Mouse (Mus musculus) cerebellum, adult 18-20 months (tissue): ENCODE data around the gene Syap1.
"Not testable (repeated sequence)": the region's sequence is repeated elsewhere in the genome, so short reads cannot be mapped to it uniquely, and the experiment has no call there.

Source experiments
- DNase-seq, 2 experiments: peaks; one replicate each; pipeline ENCODE4 v3.0.0; 2021

The Syap1 gene

DNA sequence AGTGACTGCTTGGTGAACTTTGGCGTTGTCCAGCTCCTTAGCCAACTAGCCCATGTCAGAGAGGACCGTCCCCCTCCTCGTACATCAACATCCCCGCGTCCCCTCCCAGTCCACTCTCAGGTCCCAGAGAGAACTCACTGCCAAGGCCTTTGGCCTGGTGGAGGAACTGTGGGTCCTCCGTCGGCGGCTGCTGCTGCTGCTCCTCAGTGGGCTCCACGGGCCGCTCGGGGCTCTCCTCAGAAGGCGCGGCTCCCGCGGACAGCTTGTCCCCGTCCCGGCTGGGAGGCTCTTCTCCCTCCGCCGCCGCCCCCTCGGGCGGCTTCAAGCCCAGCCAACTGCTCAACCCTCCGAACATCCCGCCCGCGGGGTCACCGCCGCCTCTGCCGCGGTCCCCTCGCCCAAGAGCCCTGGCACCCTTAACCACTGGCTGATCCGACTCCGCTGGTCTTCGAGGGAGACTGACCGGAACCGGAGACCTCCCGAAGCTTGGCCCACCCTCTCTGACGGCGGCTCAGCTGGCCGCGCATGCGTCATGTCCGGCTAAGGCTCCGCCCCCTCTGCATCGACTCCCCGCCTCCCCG lies at the start of gene Syap1:
Gene Syap1 (minus strand): TSS at position 517 of the 581 bp plus-strand sequence.
- DNase-seq, result peak; percentile 85 to 87

DNA sequence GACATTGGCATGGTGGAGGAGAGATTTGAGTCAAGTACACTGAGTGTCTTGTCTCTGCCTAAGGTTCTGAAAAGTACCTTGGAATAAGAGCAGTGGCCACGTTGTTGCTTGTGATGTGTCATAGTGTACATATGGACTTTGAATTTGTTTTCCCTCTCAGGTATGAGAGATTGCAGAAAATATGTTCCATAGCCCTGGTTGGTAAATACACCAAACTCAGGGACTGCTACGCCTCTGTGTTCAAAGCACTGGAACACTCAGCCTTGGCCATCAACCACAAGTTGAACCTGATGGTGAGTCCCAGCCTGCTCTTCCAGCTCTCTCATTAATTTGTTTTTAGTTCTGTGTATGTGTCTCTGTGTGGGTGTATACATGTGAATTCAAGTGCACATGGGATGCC lies 43.2 kb upstream of the Syap1 start:
- no peak for DNase-seq

DNA sequence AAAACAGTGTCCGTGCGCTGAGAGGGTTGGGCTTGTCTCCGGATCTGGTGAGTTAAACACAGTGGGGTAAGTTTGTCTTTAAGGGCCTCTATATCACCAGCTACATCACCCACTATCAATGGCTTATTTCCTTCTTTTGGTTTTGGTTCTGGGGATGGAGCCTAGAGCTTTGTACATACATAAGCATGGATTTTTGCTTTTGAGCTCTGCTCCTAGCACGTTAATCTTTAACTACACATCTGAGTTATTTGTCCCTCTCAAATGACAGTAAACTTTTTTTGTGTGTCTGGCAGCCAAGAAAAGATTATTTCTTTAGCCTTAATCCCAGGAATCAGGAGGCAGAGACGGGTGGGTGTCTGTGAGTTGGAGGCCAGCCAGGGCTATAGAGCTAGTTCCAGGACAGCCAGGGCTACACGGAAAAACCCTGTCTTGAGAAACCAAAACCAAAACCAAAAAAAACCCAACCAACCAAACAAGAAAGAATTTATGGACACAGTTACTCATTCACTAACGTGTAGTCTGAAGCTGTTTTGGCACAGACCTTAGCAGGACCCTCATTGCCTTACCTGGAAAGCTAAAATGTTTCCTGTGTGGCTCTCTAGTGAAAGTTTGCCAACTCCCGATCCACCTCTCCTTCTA lies 33.4 kb upstream of the Syap1 start:
- no peak for DNase-seq

DNA sequence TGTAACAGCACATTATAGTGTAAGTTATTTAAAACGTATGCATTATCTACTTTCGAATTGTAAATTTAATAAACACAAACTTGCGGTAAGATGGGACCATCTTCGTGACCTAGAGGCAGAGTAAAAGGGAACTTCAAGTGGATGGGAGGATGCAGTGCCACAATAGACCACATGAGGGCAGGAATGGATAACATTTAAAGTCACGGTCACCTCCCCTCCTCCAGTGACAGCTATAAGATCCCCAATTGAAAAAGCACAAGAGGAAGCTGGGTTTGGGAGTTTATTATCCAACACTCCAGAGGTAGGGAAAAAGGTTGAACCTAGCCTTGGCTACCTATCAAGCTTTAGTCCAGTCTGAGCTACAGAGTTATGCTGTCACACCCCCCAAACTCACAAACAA lies 27.4 kb upstream of the Syap1 start:
- peak; percentile 54 to 56 for DNase-seq

DNA sequence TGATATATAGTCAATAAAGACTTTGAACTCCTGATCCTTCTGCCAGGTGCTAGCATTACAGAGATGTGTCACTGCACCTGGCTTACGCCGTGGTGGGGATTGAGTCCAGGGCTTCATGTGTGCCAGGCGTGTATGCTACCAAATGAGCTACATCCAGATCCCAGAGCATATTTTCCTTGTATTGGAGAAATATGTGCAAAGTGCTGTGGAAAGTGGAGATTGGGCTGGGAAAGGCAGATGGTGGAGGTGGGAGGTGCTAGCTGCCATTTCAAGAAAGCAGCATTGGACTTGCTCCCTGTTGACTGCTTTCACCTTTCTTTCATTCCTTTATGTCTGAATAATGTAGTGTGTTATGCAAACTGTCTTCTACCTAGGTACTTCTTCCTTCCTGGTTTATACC lies 25.4 kb upstream of the Syap1 start:
- no peak for DNase-seq

DNA sequence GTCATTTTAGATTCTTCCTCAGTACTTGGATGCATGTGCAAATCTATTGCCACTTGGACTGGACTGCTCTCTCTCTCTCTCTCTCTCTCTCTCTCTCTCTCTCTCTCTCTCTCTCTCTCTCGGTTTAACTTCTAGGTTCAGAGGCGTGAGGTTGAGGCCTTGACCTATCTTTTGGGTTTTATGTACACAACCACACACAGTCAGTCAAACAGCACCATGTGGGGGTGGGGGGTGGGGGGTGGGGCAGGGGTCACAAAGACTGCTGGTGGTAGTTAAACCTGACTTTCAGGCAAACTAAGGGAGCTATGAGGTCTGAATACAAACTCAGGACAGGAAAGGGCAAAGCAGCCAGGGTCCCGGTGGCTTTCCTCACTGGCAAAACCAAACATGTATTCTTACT lies 19.3 kb upstream of the Syap1 start:
- DNase-seq, result no peak

DNA sequence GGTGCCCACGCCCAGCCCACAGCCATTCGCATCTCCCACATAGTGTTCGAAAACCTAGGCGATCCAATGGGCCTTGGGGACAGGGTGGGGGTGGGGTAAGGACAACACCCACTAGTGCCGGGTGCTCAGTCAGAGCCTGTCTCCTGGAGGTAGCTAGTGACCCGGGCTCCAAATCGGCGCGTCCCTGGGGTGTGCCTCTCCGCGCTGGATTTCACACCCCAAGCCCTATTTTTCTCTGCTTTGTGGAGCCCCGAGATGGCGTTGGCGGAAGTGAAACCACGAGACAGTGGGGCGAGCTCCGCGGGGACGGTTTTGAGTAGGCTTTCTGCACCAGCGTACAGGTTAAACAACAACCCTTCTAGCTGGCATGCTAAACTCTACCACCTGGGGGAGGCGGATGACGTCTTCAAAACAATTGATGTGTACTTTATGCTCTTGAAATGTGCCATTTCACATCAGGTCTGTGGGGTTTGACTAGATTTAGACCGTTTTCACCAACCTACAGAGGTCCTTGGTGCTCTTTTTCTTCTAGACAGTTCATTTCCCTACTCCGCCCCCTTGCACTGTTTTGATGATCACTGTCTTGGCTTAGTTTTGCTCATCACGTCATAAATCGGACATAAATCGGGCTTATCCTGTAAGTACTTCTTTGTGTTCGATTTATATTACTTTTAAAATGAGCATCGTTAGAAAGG lies 13.9 kb upstream of the Syap1 start:
- DNase-seq, result peak; percentile 34 to 48

DNA sequence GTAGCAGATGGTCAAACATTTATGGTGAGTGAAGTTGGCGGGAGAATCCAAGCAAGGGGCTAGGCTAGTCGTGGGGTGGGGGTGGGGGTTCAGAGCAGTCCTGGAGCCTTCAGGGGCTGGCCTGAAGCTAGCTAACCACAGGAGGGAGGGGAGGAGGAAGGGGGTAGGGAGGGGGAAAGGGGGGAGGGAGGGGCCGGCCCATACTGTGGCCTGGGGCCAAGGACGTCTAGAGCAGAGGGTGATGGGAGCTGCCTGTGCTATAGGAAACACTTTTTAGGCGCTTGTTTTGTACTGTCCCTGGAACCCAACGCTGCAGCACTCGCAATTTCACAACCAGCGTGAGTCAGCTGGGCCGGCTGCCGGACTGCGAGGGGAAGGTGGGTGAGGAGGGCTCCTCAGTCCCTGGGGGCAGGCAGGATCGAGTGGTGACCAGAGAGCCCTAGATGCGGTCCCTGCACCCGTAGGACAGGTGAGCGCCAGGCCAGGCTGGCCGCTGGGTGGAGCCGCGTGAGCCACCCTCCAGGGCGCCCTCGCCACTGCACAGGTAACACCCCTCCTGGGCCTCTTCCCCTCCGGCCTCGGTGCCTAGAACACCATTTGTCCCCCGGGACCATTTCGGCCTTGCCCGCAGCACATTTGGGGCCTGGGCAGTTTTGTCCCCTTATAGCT lies 13.3 kb upstream of the Syap1 start:
- DNase-seq, result peak; percentile 46 to 62

DNA sequence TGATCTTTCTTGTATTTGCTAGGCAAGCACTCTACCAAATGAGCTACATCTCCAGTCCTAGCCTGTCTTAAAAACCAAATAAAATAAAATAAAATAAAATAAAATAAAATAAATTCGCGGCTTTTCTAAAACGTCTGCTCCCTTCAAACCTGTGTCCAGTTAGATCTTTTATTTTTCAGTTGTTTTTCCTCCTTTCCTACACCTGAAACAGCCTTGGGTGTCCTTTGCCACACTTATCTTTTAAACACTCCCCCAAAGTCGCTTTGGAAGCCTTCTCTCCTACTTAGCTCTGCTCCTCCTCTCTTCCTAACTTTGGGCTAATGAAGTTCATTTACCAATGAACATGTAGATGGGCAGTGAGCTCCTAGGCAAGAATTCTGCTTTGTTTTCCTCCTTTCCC lies 12.7 kb upstream of the Syap1 start, which contains the start of gene Ctps2:
Gene Ctps2 (plus strand): TSS at position 301 of the 400 bp plus-strand sequence.
- no peak for DNase-seq

DNA sequence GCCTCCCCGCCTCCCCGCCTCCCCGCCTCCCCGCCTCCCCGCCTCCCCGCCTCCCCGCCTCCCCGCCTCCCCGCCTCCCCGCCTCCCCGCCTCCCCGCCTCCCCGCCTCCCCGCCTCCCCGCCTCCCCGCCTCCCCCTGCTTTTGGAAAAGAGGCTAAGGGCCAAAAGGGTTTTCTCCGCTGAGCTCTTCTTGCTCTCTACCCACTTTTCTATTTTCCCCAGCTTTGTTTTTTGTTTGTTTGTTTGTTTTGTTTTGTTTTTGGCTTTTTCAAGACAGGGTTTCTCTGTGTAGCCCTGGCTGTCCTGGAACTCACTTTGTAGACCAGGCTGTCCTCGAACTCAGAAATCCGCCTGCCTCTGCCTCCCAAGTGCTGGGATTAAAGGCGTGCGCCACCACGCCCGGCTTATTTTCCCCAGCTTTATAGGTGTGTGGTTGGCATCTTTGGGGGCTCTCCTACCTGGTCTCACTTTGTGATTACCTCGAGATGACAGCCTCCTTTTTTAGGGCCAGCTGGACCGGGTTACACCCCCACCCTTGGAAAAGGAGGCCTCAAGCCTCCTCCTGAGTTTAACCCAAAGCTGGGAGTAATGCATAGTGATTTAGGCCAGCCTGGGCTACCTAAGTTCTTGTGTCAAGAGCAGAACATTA lies 452 bp upstream of the Syap1 start:
- DNase-seq, result peak in 1 of 2 experiments; percentile 7

DNA sequence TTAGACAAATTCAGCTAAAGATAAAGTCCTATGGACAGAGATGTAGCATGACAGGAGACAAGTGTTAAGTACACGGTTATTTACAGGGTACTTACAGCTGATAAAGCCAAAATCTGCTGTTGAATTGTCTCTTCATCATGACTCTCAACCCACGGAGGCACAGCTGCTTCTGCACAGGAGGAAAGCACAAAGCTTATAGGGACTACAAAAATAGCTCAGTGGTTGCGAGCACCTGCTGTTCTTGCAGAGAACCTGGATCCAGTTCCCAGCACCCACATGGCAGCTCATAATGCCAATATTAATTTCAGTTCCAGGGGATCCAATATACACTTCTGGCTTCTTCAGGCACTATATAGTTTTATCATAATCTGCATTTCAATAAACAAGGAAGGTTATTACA lies 10.0 kb downstream of the Syap1 start:
- DNase-seq, result no peak

DNA sequence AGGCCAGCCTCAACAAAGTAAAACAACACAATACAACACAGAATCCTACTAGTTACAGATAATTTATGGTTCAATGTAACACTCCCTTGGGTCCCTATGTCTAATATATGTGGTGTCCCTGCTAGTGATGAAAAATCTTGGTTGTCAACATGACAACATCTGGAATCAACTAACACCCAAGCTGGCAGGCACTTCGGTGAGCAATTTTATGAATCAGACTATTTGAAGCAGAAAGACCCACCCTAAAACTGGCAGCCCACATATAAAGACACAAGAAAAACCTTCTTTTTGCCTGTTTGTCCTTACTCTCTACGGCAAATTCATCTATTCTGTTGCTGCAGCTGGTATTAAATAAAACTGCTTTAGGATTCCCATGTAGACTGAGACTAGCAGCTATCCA lies 14.5 kb downstream of the Syap1 start:
- no peak for DNase-seq

DNA sequence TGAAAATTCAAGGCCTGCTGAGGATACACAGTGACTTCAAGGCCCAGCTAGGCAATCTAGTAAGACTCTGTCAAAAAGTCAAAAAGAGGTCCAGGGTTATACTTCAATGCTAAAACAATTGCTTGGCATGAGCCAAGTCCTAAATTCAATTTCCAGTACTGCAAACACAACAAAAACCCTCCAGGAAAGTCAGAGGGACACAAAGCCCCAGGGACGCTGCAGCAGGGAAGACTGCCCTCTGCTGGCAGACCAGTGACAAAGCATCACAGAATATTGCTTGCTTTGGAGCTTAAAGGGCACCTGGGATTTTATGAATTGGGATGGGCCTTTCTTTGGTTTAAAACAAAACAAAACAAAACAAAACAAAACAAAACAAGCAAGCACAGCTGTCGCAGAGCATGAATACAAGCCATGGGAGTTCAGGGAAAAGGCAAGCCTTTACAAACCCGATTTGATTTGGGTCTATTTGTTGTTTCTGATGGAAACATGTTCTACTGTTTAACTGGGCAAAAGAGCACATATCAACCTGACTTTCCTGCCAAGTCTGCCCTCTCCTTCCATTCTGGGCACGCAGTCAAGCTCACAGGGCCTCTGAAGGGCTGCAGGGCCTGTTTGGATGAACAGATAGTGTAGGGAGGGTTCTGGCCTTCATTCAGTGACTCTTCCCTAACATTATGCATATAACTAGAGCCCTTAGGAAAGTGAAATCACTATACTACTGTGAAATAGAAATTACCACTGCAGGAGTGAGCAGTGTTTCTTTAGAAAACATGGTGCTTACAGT lies 16.3 kb downstream of the Syap1 start:
- peak; percentile 9 to 40 for DNase-seq

DNA sequence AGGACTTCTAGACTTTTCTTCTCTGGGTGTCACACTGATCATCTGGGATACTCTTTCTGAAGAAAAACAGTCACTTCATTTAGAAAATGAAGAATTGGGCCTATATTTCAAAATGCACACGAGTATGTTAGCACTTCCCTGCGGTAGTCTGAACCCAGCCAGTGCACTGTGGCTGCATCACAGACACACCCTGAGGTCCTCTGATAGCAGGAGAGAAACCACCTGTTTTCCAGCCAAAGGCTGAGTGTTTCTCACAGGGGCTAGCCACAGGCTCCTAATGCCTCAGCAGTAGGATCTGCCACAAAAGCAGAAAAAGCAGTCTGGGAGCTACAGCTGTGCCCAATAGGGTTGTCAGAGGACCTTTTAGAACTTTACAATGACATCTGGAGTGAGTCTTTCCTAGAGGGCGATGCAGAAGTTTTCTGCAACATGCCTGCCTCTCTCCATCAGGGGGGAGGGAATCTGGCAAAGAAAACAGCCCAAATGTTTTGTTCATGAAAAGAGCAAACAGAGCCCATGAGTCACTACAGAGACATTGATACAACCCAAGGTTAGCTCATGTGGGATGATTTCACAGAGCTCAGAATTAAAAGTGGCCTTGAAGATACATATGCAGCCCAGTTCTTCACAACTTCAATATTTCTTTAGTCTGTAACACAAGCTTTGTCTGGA lies 19.8 kb downstream of the Syap1 start:
- no peak for DNase-seq

DNA sequence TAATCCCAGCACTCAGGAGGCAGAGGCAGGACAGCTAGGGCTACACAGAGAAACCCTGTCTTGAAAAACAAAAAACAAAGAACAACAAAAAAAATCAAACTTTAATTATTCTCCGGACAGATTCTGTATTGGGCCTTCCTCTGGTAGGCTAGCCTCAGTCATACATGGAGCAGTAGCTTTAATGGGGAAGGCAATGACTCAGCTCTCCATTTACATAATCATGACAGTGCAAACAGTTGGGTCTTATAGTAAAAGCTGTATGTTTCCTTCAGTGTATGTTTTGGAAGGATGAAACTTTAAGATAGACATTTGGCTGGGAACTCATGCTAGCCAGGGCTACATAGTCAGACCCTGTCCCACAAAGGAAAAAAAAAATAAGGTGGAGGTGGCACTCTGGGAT lies 39.6 kb downstream of the Syap1 start:
- DNase-seq, result no peak

DNA sequence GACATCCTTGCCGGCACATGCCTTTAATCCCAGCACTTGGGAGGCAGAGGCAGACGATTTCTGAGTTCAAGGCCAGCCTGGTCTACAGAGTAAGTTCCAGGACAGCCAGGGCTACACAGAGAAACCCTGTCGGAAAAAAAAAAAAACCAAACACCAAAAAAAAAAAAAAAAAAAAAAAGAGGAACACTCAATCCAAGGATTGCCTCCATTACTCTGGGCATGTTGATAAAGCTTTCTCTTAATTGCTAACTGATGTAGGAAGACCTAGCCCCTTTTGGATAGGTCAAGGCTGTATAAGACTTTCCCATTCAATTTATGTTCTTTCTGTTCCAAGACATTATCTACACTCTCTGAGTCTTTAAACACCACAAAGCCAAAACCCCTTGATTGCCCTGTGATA lies 42.7 kb downstream of the Syap1 start:
- no peak for DNase-seq

DNA sequence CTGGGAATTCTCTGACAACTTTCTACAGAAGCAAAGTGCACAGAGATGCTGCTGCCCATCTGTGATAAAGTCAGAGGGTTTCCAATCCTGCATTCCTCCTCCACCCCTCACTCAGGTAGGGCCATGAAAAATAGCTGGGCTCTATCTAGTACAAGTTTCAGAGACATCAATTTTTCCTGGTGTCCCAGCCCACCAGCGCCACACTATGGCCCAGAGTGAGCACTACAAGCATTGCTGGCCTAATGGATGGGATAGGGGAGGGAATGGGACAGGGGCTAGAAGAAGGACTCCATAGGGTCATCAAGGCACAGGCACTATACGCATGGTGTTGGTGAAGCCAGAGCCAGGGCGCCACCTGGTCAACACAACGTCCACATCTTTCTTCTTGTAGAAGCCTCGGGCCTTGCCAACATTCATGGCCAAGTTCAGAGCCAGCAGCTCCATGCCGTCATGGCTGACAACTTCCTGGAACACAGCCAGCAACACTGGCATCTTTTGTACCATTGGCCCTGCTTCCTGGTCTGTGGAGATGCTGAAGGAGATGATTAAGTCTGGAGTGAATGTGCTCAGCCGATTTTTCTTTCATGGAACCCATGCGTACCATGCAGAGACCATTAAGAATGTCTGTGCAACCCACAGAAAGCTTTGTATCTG lies 43.7 kb downstream of the Syap1 start:
- DNase-seq, result no peak

DNA sequence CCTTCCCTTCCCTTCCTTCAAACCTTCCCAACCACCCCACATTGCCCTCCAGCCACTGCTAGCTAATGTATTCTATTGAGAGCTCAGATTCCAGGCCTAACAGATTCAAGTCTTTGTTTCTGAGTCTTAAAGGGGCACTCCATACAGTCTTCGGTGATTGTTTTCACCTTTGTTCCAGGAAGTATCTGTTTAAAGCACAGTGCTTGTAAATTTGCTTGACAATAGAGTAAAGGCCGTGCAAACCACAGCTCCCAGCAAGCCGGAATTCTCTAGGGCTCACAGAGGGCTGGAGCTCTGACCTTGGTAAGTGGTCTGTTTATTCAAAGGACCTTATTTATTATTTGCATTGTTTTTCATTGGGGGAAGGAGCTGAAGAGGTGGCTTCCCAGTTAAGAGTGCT lies 56.1 kb downstream of the Syap1 start:
- no peak for DNase-seq

DNA sequence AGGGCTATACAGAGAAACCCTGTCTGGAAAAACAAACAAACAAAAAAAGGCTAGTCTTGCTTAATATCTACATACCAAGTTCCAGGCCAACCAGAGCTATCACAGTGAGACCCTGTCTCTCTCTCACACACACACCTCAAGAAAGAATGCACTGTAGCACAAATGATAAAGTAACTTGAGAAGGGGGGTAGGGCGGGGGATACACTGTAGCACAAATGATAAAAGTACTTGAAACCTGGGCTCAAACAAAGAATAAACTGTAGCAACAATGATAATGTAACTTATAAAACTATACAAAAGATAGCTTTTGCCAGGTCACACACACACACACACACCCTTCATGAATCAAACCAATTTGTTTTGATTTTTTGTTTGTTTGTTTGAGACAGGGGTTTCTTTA lies 56.7 kb downstream of the Syap1 start:
- no peak for DNase-seq

DNA sequence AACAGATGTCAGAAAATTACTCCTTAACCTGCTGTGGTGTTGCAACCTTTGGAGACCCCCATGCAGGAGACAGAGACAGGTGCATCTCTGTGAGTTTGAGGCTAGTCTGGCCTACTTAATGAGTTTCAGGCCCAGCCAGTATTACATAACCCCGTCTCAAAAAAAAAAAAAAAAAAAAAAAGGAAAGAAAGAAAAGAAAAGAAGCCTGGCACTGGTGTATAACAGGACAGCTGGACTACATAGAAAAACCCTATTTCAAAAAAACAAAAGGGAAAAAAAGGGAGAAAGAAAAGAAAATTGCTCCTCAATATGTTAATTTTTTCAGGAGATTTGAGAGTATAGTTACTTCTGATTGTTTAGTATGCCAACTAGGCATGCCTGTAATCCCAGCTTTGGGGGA lies 57.2 kb downstream of the Syap1 start:
- no peak for DNase-seq

DNA sequence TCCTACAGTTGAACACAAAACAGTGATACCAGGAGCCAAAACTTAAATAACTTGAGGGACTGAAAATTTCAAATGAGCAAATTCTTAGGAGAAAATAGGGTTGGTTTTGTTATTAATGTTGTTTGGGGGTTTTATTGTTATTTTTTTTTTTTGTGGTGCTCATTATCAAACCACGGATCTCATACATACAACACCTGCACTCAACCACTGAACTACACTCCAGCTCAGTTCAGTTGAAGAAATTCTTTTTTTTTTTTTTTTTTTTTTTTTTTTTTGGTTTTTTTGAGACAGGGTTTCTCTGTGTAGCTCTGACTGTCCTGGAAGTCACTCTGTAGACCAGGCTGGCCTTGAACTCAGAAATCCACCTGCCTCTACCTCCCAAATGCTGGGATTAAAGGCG lies 57.9 kb downstream of the Syap1 start:
- DNase-seq, result not testable (repeated sequence)
